Mouse (Mus musculus) G1E (cell line): ENCODE measurements at regions not wholly inside any gene's neighbourhood (a gene's known extent, or its start where the extent isn't known, plus 50 kb on each side); places are given as distances from the start of the nearest gene placed in this dataset.

Source experiments
- CTCF ChIP-seq: IDR thresholded peaks from 2 replicates; pipeline ENCODE4 v1.5.1; 2012; ENCODE audit warnings: low read depth, low read length, inconsistent platforms, mixed read lengths
- GATA1 ChIP-seq: IDR thresholded peaks from 2 replicates; pipeline ENCODE4 v1.6.1; 2012; ENCODE audit warnings: borderline replicate concordance, low read length, inconsistent platforms, mixed read lengths

DNA sequence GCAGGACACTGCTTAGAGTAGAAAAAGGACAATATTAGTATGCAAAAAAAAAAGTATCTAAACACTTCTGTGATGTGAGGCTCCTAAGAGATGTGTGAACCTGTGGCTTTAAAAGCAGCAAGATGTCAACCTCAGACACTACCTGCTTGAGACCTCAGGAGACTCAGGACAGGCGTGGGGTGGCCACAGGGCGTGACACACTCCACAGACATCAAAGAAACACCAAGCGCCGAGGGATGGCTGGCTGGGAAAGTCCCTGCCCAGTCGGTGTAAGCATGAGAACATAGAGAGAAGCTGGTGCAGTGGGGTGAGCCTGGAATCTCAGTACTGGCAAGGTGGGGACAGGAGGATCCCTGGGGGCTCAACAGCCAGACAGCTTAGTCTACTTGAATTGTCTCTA, 72.0 kb upstream of the Sulf2 start:
- no peak for TF ChIP-seq CTCF
- no peak for TF ChIP-seq GATA1
